20 mouse cellular contexts compared by ENCODE assay signal in the genomic region with DNA sequence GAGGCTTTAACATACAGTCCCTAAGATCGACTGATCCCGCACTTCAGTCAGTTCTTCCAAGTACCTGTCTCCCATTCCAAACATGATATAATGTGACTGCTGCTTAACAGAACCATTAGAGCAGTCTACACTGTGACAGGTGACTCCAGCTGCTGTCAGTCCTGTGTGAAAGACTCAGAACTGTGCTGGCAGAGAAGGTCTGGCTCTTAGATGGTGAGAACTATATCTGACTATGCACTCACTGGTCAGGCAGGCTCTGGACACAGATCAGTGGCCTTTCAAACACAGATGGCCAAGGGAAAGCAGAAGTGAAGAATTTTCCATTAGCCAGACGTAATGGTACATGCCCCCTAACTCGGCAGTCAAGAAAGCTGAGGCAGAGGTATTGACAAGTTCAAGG. TPM values are rescaled to one million over a fixed set of nuclear protein-coding genes. Genes with fewer than 3 reads are reported as not detected.
DNase-seq lines count a peak whose midpoint lies in the region; ATAC-seq and TF ChIP-seq lines count a peak whose summit lies in the region.
"Had no signal": no experiment of that assay in that cellular context is flagged by ENCODE, and none has a peak within 500 bp of the region (broad histone marks: within the 10 kb centered on the region; RNA-seq: fewer than 3 reads in every experiment).

No protein-coding gene starts in this region.

- peaks cover 21% of the 10 kb centered on the region for H3K4me1 ChIP-seq in heart, adult 2 months (ENCODE audit: control insufficient read depth, insufficient read depth, low read length)
- H3K4me1 ChIP-seq in heart, embryonic 14.5 days (ENCODE audit: control insufficient read depth in 2 of 2, insufficient read depth in 2 of 2, low read length in 2 of 2): peaks cover 16 to 64% of the 10 kb centered on the region in 2 experiments
- H3K4me1 ChIP-seq in forebrain, embryonic 15.5 days: 0 out of 2 replicates have a peak, but pooled peaks cover 5% of the 10 kb centered on the region
- H3K4me1 ChIP-seq: limb, embryonic 10.5 days had no signal

- no peaks in the 10 kb centered on the region for H3K27me3 ChIP-seq in heart, adult 2 months (ENCODE audit: control insufficient read depth, insufficient read depth, low read length)
- no peaks in the 10 kb centered on the region for H3K27me3 ChIP-seq in heart, embryonic 14.5 days (ENCODE audit: control insufficient read depth, insufficient read depth, low read length)
- H3K27me3 ChIP-seq in forebrain, embryonic 15.5 days: no peaks in the 10 kb centered on the region

- TF ChIP-seq CTCF in heart, adult 2 months (IDR thresholded peaks at IDR 0.05): no peak

- intact Hi-C loops in heart, postnatal 36 days (cut with DNase I): loop anchor here (5.0 kb wide), 1 partner anchor 40 kb away; no protein-coding TSS in a partner anchor
- intact Hi-C loops in heart, adult 2 months (cut with DNase I): loop anchor here (2.0 kb wide), 2 partner anchors 43 to 53 kb away; partner anchors contain the start of gene Ppp1r12b

- peak overlapping the region; percentile 86 for H3K27ac ChIP-seq in heart, adult 2 months
- H3K27ac ChIP-seq in heart, embryonic 14.5 days (replicated peaks in 1 of 2; ENCODE audit: control insufficient read depth in 1 of 2, insufficient read depth in 1 of 2, low read depth in 2 of 2, low read length in 2 of 2): peak overlapping the region; percentile 35 to 79
- no peak overlapping the region for H3K27ac ChIP-seq in forebrain, embryonic 15.5 days (replicated peaks)
- H3K27ac ChIP-seq: embryonic facial prominence, embryonic 10.5 days; left cerebral cortex, adult 2 months; limb, embryonic 10.5 days had no signal

- 57% methylated on average over 4 of the region's 4 CpGs for WGBS in heart, adult 2 months
- 45% methylated on average over 4 of the region's 4 CpGs for WGBS in heart, embryonic 14.5 days
- 89% methylated on average over 4 of the region's 4 CpGs for WGBS in forebrain, embryonic 15.5 days

- H3K4me3 ChIP-seq in heart, adult 2 months: no peak overlapping the region
- H3K4me3 ChIP-seq in heart, embryonic 14.5 days (ENCODE audit: control insufficient read depth in 1 of 2, insufficient read depth in 1 of 2, low read depth in 1 of 2, low read length in 2 of 2): no peak overlapping the region
- H3K4me3 ChIP-seq in forebrain, embryonic 15.5 days: no peak overlapping the region
- H3K4me3 ChIP-seq: embryonic facial prominence, embryonic 10.5 days; left cerebral cortex, adult 2 months; limb, embryonic 10.5 days had no signal

- DNase-seq in heart, adult 11 months: peak; percentile 95
- no peak for DNase-seq in heart, postnatal 36 days
- DNase-seq in heart, adult 2 months: peak in 1 of 2 experiments; percentile 60
- peak; percentile 91 for DNase-seq in skeletal muscle tissue, adult 2 months (ENCODE audit: low read depth, low spot score)
- no peak for DNase-seq in lung, postnatal 25 days (ENCODE audit: low spot score)
- no peak for DNase-seq in thymus, postnatal 36 days
- DNase-seq: B cell, adult 2 months; cerebellum, adult 9-10 months; kidney, postnatal 4 days; layer of hippocampus, adult 9-11 months; lung, adult 18-20 months; lung, postnatal 4 days; retina, postnatal 1 day had no signal

- no peak overlapping the region for H3K4me2 ChIP-seq in heart, embryonic 14.5 days (ENCODE audit: low read length)
- H3K4me2 ChIP-seq in forebrain, embryonic 15.5 days (replicated peaks): no peak overlapping the region

- H3K36me3 ChIP-seq in heart, adult 2 months (ENCODE audit: control insufficient read depth, insufficient read depth, low read length): peaks cover 30% of the 10 kb centered on the region
- H3K36me3 ChIP-seq in heart, embryonic 14.5 days (ENCODE audit: control insufficient read depth, insufficient read depth, low read length): no peaks in the 10 kb centered on the region
- no peaks in the 10 kb centered on the region for H3K36me3 ChIP-seq in forebrain, embryonic 15.5 days
- H3K36me3 ChIP-seq: embryonic facial prominence, embryonic 10.5 days; limb, embryonic 10.5 days had no signal

- peak overlapping the region; percentile 57; the same call in 1 of the 2 replicates for H3K9ac ChIP-seq in heart, adult 2 months (ENCODE audit: low read depth, low read length)
- no peak overlapping the region for H3K9ac ChIP-seq in heart, embryonic 14.5 days (ENCODE audit: low read length)
- H3K9ac ChIP-seq in forebrain, embryonic 15.5 days (replicated peaks): no peak overlapping the region

- ATAC-seq in heart, embryonic 14.5 days (ENCODE audit: insufficient number of reproducible peaks, insufficient read depth, low FRiP score, low read depth): no peak
- ATAC-seq in forebrain, embryonic 15.5 days (replicated peaks): no peak
- ATAC-seq: hindbrain, embryonic 16.5 days; intestine, embryonic 16.5 days had no signal

- TF ChIP-seq POLR2A in heart, adult 2 months (IDR thresholded peaks at IDR 0.05; ENCODE audit: insufficient read depth, low read depth, low read length): 0 out of 2 replicates have a peak, but pooled peaks have one; percentile 46

- TF ChIP-seq EP300 in heart, adult 2 months (IDR thresholded peaks at IDR 0.05; ENCODE audit: insufficient read depth, low read depth, low read length): peak; percentile 77

- H3K9me3 ChIP-seq in heart, embryonic 14.5 days (ENCODE audit: control insufficient read depth, low read length): no peaks in the 10 kb centered on the region
- no peaks in the 10 kb centered on the region for H3K9me3 ChIP-seq in forebrain, embryonic 15.5 days
- H3K9me3 ChIP-seq: embryonic facial prominence, embryonic 10.5 days; limb, embryonic 10.5 days had no signal

- peaks cover 2% of the 10 kb centered on the region for H3K79me2 ChIP-seq in heart, adult 2 months (replicated peaks; ENCODE audit: control insufficient read depth, insufficient read depth, low read length)

RNA-seq across cellular contexts. Expression of gene Ppp1r12b, which starts 43.9 kb away (rescaled TPM):
- 100 to 1,000 TPM; 150 to 160 TPM for total RNA-seq in heart, postnatal 36 days (2021)
- 100 to 1,000 TPM; 150 to 161 TPM for total RNA-seq in heart, adult 2 months (2021)
- polyA plus RNA-seq in heart, adult 2 months (2012; rRNA removed): 55.4 and 84.2 TPM in 2 replicates
- polyA plus RNA-seq in heart, embryonic 14.5 days (2014; fragmentation: Nextera tagmentation; extraction: Ambion mirVana): 35.7 and 35.9 TPM in 2 replicates
- polyA plus RNA-seq in forebrain, embryonic 15.5 days (2015; fragmentation: Nextera tagmentation; extraction: Ambion mirVana): 16.4 and 16.6 TPM in 2 replicates

RNA-seq across cellular contexts. Expression of gene Ube2t, which starts 50.5 kb away (rescaled TPM):
- 1 to 10 TPM; 7.2 to 7.3 TPM for total RNA-seq in heart, postnatal 36 days (2021)
- total RNA-seq in heart, adult 2 months (2021): 1 to 10 TPM; 5.9 TPM
- polyA plus RNA-seq in heart, adult 2 months (2012; rRNA removed): 3.0 and 3.2 TPM in 2 replicates
- 44.7 and 47.9 TPM in 2 replicates for polyA plus RNA-seq in heart, embryonic 14.5 days (2014; fragmentation: Nextera tagmentation; extraction: Ambion mirVana)
- polyA plus RNA-seq in forebrain, embryonic 15.5 days (2015; fragmentation: Nextera tagmentation; extraction: Ambion mirVana): 26.8 and 30.3 TPM in 2 replicates

Comparison
In these comparisons a context has a peak if more than half of its experiments do, and no peak if none do; other contexts are left out.
1. DNase-seq: peak in heart, adult 11 months (single experiment) and skeletal muscle tissue, adult 2 months (single experiment); none in heart, postnatal 36 days (0 of 2), lung, postnatal 25 days (single experiment) and thymus, postnatal 36 days (0 of 2).